1 mouse cellular context compared by ENCODE assay signal in the genomic region with DNA sequence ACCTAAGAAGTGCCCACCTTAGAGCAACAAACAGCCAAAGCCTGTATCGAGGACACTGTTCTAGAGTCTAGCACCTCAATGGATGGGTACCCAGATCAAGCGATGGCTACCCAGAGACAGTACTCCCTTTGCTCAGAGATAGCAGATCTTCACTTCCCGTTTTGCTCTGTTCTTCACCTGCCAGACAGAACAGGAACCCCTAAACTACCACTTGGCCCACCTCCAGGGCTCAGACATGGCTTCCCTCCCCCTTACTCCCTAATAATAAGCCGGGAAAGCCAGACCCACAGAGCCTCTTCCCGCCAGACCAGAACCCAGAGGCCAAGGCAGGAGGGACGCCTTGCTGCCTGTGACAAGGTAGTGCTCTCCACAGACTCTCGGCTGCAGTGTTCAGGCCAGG.
TF ChIP-seq lines count a peak whose summit lies in the region.

No protein-coding gene starts in this region.

TF ChIP-seq in MEL, 35 proteins besides CTCF, POLR2A, EP300 and RAD21:
- TF ChIP-seq GATA1 (IDR thresholded peaks at IDR 0.05; ENCODE audit: low read depth, low read length) (peak; percentile 56; the same call in 1 of the 2 replicates), CHD2 (IDR thresholded peaks at IDR 0.05; ENCODE audit: low read length) (no peak), TAL1 (IDR thresholded peaks at IDR 0.05; ENCODE audit: low read length) (peak; percentile 10; the same call in 1 of the 2 replicates), ELF1 (IDR thresholded peaks at IDR 0.05; ENCODE audit: low read depth, low read length) (no peak), ETS1 (IDR thresholded peaks at IDR 0.05; ENCODE audit: low read depth, low read length) (peak; percentile 56; the same call in 1 of the 2 replicates), MXI1 (IDR thresholded peaks at IDR 0.05; ENCODE audit: low read depth, low read length) (0 out of 2 replicates have a peak, but pooled peaks have one; percentile 2), USF2 (IDR thresholded peaks at IDR 0.05; ENCODE audit: borderline replicate concordance in 1 of 2, insufficient read depth in 1 of 2, low read depth in 1 of 2, low read length in 2 of 2) (no peak)
TF ChIP-seq in MEL: peak in this region for 4.
